Mouse (Mus musculus) midbrain, embryonic 14.5 days (tissue): Measurements from ENCODE around the gene Fam135a. TPM values are rescaled to one million over a fixed set of nuclear protein-coding genes. Genes with fewer than 3 reads are reported as not detected.

Experiments
- ATAC-seq: fragments of 200-750 bp; cut with Nextera tagmentation; 2 replicates; pipeline ENCODE4 v1.8.0; 2017; ENCODE audit warnings: moderate number of reproducible peaks, moderate library complexity; ENCODE audit not compliant: low FRiP score, low TSS enrichment
- DNase-seq: peaks from one replicate; pipeline ENCODE4 v3.0.0-alpha.2; 2015
- H3K27ac ChIP-seq: fragments of 300-500 bp; sonication (generic); replicated peaks from 2 replicates; pipeline ENCODE4 v1.5.1; 2014; ENCODE audit warnings: mild to moderate bottlenecking, low read depth, low read length, moderate library complexity
- H3K27me3 ChIP-seq: fragments of 300-500 bp; sonication (generic); 2 replicates; pipeline ENCODE4 v1.6.1; 2014; ENCODE audit warnings: low read length, control low read depth, mixed read lengths; ENCODE audit not compliant: control insufficient read depth, insufficient read depth
- H3K36me3 ChIP-seq: fragments of 300-500 bp; sonication (generic); 2 replicates; pipeline ENCODE4 v1.6.1; 2014; ENCODE audit warnings: low read length, control low read depth; ENCODE audit not compliant: control insufficient read depth, insufficient read depth
- H3K4me1 ChIP-seq: fragments of 300-500 bp; sonication (generic); 2 replicates; pipeline ENCODE4 v1.6.1; 2014; ENCODE audit warnings: mild to moderate bottlenecking, antibody characterized with exemption, low read length, control low read depth; ENCODE audit not compliant: control insufficient read depth, insufficient read depth
- H3K4me2 ChIP-seq: fragments of 300-500 bp; sonication (generic); 2 replicates; pipeline ENCODE4 v1.6.1; 2014; ENCODE audit warnings: mild to moderate bottlenecking, low read length, moderate library complexity
- H3K4me3 ChIP-seq: fragments of 300-500 bp; sonication (generic); replicated peaks from 2 replicates; pipeline ENCODE4 v1.5.1; 2014; ENCODE audit warnings: low read depth, low read length
- H3K9ac ChIP-seq: fragments of 300-500 bp; sonication (generic); replicated peaks from 2 replicates; pipeline ENCODE4 v1.6.1; 2014; ENCODE audit warnings: mild to moderate bottlenecking, low read length, moderate library complexity
- H3K9me3 ChIP-seq: fragments of 300-500 bp; sonication (generic); 2 replicates; pipeline ENCODE4 v1.6.1; 2016; ENCODE audit warnings: low read length, control low read depth, mixed read lengths; ENCODE audit not compliant: control insufficient read depth
- WGBS: fragments of 180-500 bp; shearing (Covaris S2); extraction: QIAGEN DNeasy Blood & Tissue Kit; methylation state at CpG from one replicate; pipeline ENCODE4 v1.1.7; 2014; 5-methylcytosine and 5-hydroxymethylcytosine counted together
- polyA plus RNA-seq: library from polyadenylated mRNA; unstranded; fragments of >200 nt; fragmentation: Nextera tagmentation; extraction: Ambion mirVana; gene quantifications from 2 replicates; pipeline ENCODE4 v1.2.1, GENCODE M21; 2014

Gene Fam135a
- polyA plus RNA-seq, 1 experiment from 2014 or later = 35.4 TPM

DNA sequence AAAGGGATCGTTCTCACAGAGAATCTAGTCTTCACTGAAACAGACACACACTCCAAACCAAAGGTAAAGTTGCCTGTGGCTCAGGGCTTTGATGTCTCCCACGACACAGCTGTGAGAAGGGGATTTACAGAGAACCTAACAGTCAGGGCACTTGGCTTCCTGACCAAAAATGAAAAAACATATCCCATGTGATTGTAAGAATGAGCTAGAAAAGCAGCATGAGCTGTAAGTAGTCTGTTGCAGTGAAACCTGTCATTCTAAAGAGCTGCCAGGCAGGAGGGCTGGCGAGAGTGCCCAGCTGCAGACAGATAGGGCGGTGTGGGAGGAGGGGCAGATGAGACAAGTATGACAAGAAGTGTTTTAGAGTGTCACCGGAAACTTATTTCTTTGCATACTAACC, 54.5 kb downstream of the Fam135a start:
- no peaks in the 10 kb centered on the region for H3K4me1 ChIP-seq
- H3K27me3 ChIP-seq = no peaks in the 10 kb centered on the region
- H3K4me2 ChIP-seq = no peak overlapping the region
- no peak overlapping the region for H3K4me3 ChIP-seq
- no peak overlapping the region for H3K9ac ChIP-seq
- H3K9me3 ChIP-seq = no peaks in the 10 kb centered on the region
- peaks cover 9% of the 10 kb centered on the region for H3K36me3 ChIP-seq
- no peak for DNase-seq
- WGBS = 76% methylated on average over 5 of the region's 5 CpGs
- no peak overlapping the region for H3K27ac ChIP-seq
- ATAC-seq = no peak

DNA sequence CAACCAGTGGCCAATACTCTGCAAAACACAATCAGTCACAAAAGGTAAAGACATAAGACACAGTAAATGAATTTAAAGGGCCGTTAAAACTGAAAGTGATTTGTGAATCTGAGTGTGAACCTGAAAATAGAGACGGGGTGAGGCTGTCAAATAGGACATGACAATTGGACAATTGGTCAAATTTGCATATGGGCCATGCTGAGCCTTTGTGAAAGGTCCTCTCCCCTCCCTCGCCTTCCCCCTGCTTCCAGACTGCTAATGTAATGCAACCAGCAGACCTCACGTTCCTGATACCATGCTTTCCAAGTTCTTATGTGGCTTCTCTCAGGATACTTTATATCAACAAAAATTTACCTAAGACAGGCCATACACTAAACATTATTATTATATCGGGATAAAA, 57.1 kb downstream of the Fam135a start:
- H3K4me3 ChIP-seq = no peak overlapping the region
- H3K4me2 ChIP-seq = no peak overlapping the region
- H3K4me1 ChIP-seq = no peaks in the 10 kb centered on the region
- no peak overlapping the region for H3K9ac ChIP-seq
- H3K9me3 ChIP-seq = no peaks in the 10 kb centered on the region
- H3K27me3 ChIP-seq = no peaks in the 10 kb centered on the region
- ATAC-seq = no peak
- no peak for DNase-seq
- WGBS = 38% methylated on average over 5 of the region's 5 CpGs
- no peak overlapping the region for H3K27ac ChIP-seq
- peaks cover 11% of the 10 kb centered on the region; the same call in 1 of the 2 replicates for H3K36me3 ChIP-seq

- ATAC-seq (no peak), DNase-seq (peak; percentile 71)
- H3K27me3 ChIP-seq = no peaks in the 10 kb centered on the region
- no peaks in the 10 kb centered on the region for H3K4me1 ChIP-seq
- WGBS = 93% methylated on average over 2 of the region's 2 CpGs
- no peak overlapping the region for H3K4me3 ChIP-seq
- no peak overlapping the region for H3K27ac ChIP-seq
- no peaks in the 10 kb centered on the region for H3K9me3 ChIP-seq
- H3K36me3 ChIP-seq = peaks cover 23% of the 10 kb centered on the region
- H3K9ac ChIP-seq = no peak overlapping the region
- no peak overlapping the region for H3K4me2 ChIP-seq
Observed at GRCm38 (mm10) chr1:24033759-24034423, 66.2 kb downstream of the Fam135a start.

DNA sequence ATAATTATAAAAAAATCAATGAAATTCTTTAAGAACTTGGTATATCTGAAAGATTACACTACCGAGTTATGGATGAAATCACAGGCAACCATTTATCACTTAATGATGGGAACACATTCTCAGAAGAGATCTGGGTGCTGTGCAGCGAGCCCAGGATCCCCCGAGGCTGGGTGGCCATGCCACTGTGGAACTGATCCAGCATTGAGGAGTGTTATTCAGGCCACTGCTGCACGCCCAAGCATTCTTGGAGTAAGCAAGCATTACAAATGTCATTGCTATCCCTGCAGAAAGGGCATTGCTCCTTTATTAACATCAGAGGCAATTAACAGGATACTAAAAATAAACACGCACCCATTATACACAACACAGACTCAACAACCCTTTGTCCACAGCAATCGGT, 89.3 kb downstream of the Fam135a start:
- Histone ChIP-seq H3K9me3 (no peaks in the 10 kb centered on the region), H3K9ac (no peak overlapping the region), H3K4me3 (no peak overlapping the region), H3K27me3 (no peaks in the 10 kb centered on the region), H3K4me1 (no peaks in the 10 kb centered on the region), H3K27ac (no peak overlapping the region), H3K4me2 (no peak overlapping the region), H3K36me3 (0 out of 2 replicates have a peak, but pooled peaks cover 12% of the 10 kb centered on the region)
- DNase-seq = no peak
- WGBS = 94% methylated on average over 6 of the region's 6 CpGs
- no peak for ATAC-seq

- H3K27ac ChIP-seq = no peak overlapping the region
- no peak overlapping the region for H3K4me3 ChIP-seq
- H3K27me3 ChIP-seq = no peaks in the 10 kb centered on the region
- 0 out of 2 replicates have a peak, but pooled peaks cover 8% of the 10 kb centered on the region for H3K36me3 ChIP-seq
- no peaks in the 10 kb centered on the region for H3K9me3 ChIP-seq
- H3K9ac ChIP-seq = no peak overlapping the region
- no peak for DNase-seq
- ATAC-seq = no peak
- no peaks in the 10 kb centered on the region for H3K4me1 ChIP-seq
- no peak overlapping the region for H3K4me2 ChIP-seq
- 97% methylated on average over 6 of the region's 6 CpGs for WGBS
Observed at GRCm38 (mm10) chr1:24010016-24010415, 90.1 kb downstream of the Fam135a start.

DNA sequence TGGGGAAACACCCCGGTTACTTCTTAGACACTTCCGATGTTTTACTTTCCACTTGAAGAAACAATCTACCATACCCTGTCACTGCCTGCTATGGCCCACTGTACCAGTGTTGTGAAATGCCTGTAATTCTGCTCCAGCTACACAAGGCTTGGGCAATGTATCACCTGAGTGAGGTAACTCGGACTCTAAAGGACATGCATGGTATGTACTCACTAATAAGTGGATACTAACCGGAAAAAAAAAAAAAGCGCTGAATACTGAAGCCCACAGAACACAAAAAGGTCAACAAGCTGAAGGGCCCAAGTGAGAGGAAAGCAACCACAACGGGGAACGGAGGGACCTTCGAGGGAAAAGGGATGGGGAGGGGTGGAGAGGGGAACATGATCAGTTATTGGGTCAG, 92.5 kb downstream of the Fam135a start:
- 88% methylated on average over 8 of the region's 8 CpGs for WGBS
- DNase-seq (no peak), ATAC-seq (no peak)
- H3K9me3 ChIP-seq = no peaks in the 10 kb centered on the region
- H3K36me3 ChIP-seq = peaks cover 4% of the 10 kb centered on the region; the same call in 1 of the 2 replicates
- peaks cover 7% of the 10 kb centered on the region; the same call in 1 of the 2 replicates for H3K4me1 ChIP-seq
- no peak overlapping the region for H3K9ac ChIP-seq
- no peaks in the 10 kb centered on the region for H3K27me3 ChIP-seq
- H3K27ac ChIP-seq = no peak overlapping the region
- H3K4me3 ChIP-seq = no peak overlapping the region
- H3K4me2 ChIP-seq = no peak overlapping the region

- Histone ChIP-seq H3K4me3 (peak within 1 kb of the TSS; percentile 61), H3K4me2 (peak within 1 kb of the TSS; percentile 70), H3K36me3 (peaks cover 19% of the 10 kb centered on the region), H3K27me3 (no peaks in the 10 kb centered on the region), H3K27ac (peak within 1 kb of the TSS; percentile 91), H3K4me1 (peaks cover 7% of the 10 kb centered on the region; the same call in 1 of the 2 replicates), H3K9me3 (no peaks in the 10 kb centered on the region), H3K9ac (peak within 1 kb of the TSS; percentile 78)
- DNase-seq (peak; percentile 98), ATAC-seq (peak; percentile 97)
- 2% methylated on average over 47 of the region's 47 CpGs for WGBS
Observed at GRCm38 (mm10) chr1:24005070-24005804, 94.9 kb downstream of the Fam135a start, which contains the start of gene Sdhaf4. Gene Sdhaf4, minus strand, starts transcription at chr1:24005656.

GRCm38 (mm10) chr1:23999318-23999717, 100.8 kb downstream of the Fam135a start:
- DNase-seq (no peak), ATAC-seq (no peak)
- Histone ChIP-seq H3K9ac (no peak overlapping the region), H3K4me1 (peaks cover 2% of the 10 kb centered on the region; the same call in 1 of the 2 replicates), H3K9me3 (no peaks in the 10 kb centered on the region), H3K4me3 (no peak overlapping the region), H3K4me2 (no peak overlapping the region), H3K27ac (no peak overlapping the region), H3K27me3 (no peaks in the 10 kb centered on the region), H3K36me3 (peaks cover 29% of the 10 kb centered on the region)
- WGBS = 98% methylated on average over 5 of the region's 5 CpGs
